Mouse (Mus musculus) lung, postnatal 0 days (tissue): ENCODE results near the gene Olfr1512.

Source experiments
- CTCF ChIP-seq: IDR thresholded peaks from 2 replicates; pipeline ENCODE4 v1.5.1; 2016; ENCODE audit warnings: antibody characterized with exemption, mild to moderate bottlenecking
- EP300 ChIP-seq: IDR thresholded peaks from 2 replicates; pipeline ENCODE4 v1.6.1; 2016; ENCODE audit warnings: antibody characterized with exemption, mild to moderate bottlenecking, control low read depth

- TF ChIP-seq CTCF (no peak), EP300 (no peak)
Measured at GRCm38 (mm10) chr14:52339512-52339852, 39.5 kb downstream of the Olfr1512 start.
